Mouse (Mus musculus) T-helper 1 cell (primary cell): ENCODE data around the gene Tns3.

ENCODE experiments used
- in situ Hi-C: fragments of 300-600 bp; cut with MboI, MseI; formaldehyde crosslinking; loops from one replicate; pipeline ENCODE4 v1.15.1; 2025; ENCODE audit warnings: high pct_unique_total_duplicates

Gene Tns3

GRCm38 (mm10) chr11:8664393-8664743, at the start of gene Tns3:
Gene Tns3 (minus strand): TSS chr11:8664535.
- in situ Hi-C loops = no loop called here

GRCm38 (mm10) chr11:8706246-8707041, 42.1 kb upstream of the Tns3 start:
- in situ Hi-C loops = no loop called here

GRCm38 (mm10) chr11:8705156-8705555, 40.8 kb upstream of the Tns3 start:
- in situ Hi-C loops = no loop called here

GRCm38 (mm10) chr11:8703876-8704275, 39.5 kb upstream of the Tns3 start:
- in situ Hi-C loops = no loop called here

- in situ Hi-C loops = no loop called here
These were observed 38.2 kb upstream of the Tns3 start for GRCm38 (mm10) chr11:8702532-8702886.

- in situ Hi-C loops = no loop called here
These were observed 37.7 kb upstream of the Tns3 start for GRCm38 (mm10) chr11:8701845-8702531.

GRCm38 (mm10) chr11:8701400-8701799, 37.1 kb upstream of the Tns3 start:
- in situ Hi-C loops = no loop called here

GRCm38 (mm10) chr11:8700641-8701221, 36.4 kb upstream of the Tns3 start:
- in situ Hi-C loops = no loop called here

- in situ Hi-C loops = no loop called here
These were observed 35.4 kb upstream of the Tns3 start for GRCm38 (mm10) chr11:8699777-8700176.

GRCm38 (mm10) chr11:8697670-8698069, 33.3 kb upstream of the Tns3 start:
- in situ Hi-C loops = no loop called here

- in situ Hi-C loops = no loop called here
These were observed 29.8 kb upstream of the Tns3 start for GRCm38 (mm10) chr11:8694096-8694495.

- in situ Hi-C loops = no loop called here
These were observed 28.5 kb upstream of the Tns3 start for GRCm38 (mm10) chr11:8692536-8693471.

- in situ Hi-C loops = no loop called here
These were observed 27.8 kb upstream of the Tns3 start for GRCm38 (mm10) chr11:8692162-8692535.

GRCm38 (mm10) chr11:8691605-8692004, 27.3 kb upstream of the Tns3 start:
- in situ Hi-C loops = no loop called here

- in situ Hi-C loops = no loop called here
These were observed 26.3 kb upstream of the Tns3 start for GRCm38 (mm10) chr11:8690633-8691032.

- in situ Hi-C loops = no loop called here
These were observed 25.2 kb upstream of the Tns3 start for GRCm38 (mm10) chr11:8689515-8689914.

- in situ Hi-C loops = no loop called here
These were observed 24.6 kb upstream of the Tns3 start for GRCm38 (mm10) chr11:8688907-8689306.

- in situ Hi-C loops = no loop called here
These were observed 22.2 kb upstream of the Tns3 start for GRCm38 (mm10) chr11:8686501-8686900.

GRCm38 (mm10) chr11:8686061-8686460, 21.7 kb upstream of the Tns3 start:
- in situ Hi-C loops = no loop called here

GRCm38 (mm10) chr11:8685195-8685594, 20.9 kb upstream of the Tns3 start:
- in situ Hi-C loops = no loop called here

GRCm38 (mm10) chr11:8684262-8684661, 19.9 kb upstream of the Tns3 start:
- in situ Hi-C loops = no loop called here

GRCm38 (mm10) chr11:8681356-8681755, 17.0 kb upstream of the Tns3 start:
- in situ Hi-C loops = no loop called here
